Mouse (Mus musculus) hindbrain, embryonic 12.5 days (tissue): ENCODE results near the gene Atf7ip. TPM values are rescaled to one million over a fixed set of nuclear protein-coding genes. Genes with fewer than 3 reads are reported as not detected.

Experiments
- ATAC-seq: fragments of 200-750 bp; cut with Nextera tagmentation; 2 replicates; pipeline ENCODE4 v1.8.0; 2017; ENCODE audit warnings: moderate TSS enrichment; ENCODE audit not compliant: low FRiP score
- H3K27ac ChIP-seq: fragments of 300-500 bp; sonication (generic); 2 replicates; pipeline ENCODE4 v1.5.1; 2016; ENCODE audit warnings: mild to moderate bottlenecking
- H3K27me3 ChIP-seq: fragments of 300-500 bp; sonication (generic); 2 replicates; pipeline ENCODE4 v1.6.1; 2016; ENCODE audit warnings: mild to moderate bottlenecking
- H3K36me3 ChIP-seq: fragments of 300-500 bp; sonication (generic); 2 replicates; pipeline ENCODE4 v1.6.1; 2016; ENCODE audit warnings: mild to moderate bottlenecking
- H3K4me1 ChIP-seq: fragments of 300-500 bp; sonication (generic); 2 replicates; pipeline ENCODE4 v1.6.1; 2016
- H3K4me2 ChIP-seq: fragments of 300-500 bp; sonication (generic); replicated peaks from 2 replicates; pipeline ENCODE4 v1.6.1; 2016; ENCODE audit warnings: mild to moderate bottlenecking
- H3K4me3 ChIP-seq: fragments of 300-500 bp; sonication (generic); 2 replicates; pipeline ENCODE4 v1.5.1; 2016; ENCODE audit warnings: mild to moderate bottlenecking
- H3K9ac ChIP-seq: fragments of 300-500 bp; sonication (generic); 2 replicates; pipeline ENCODE4 v1.6.1; 2016; ENCODE audit warnings: mild to moderate bottlenecking, moderate library complexity
- H3K9me3 ChIP-seq: fragments of 300-500 bp; sonication (generic); replicated peaks from 2 replicates; pipeline ENCODE4 v1.6.1; 2016; ENCODE audit warnings: mild to moderate bottlenecking
- WGBS: fragments of 180-500 bp; shearing (Covaris S2); methylation state at CpG from one replicate; pipeline ENCODE4 v1.1.7; 2016; 5-methylcytosine and 5-hydroxymethylcytosine counted together
- polyA plus RNA-seq: library from polyadenylated mRNA; unstranded; fragments of >200 nt; fragmentation: Nextera tagmentation; extraction: Ambion mirVana; gene quantifications from 2 replicates; pipeline ENCODE4 v1.2.1, GENCODE M21; 2016

Gene Atf7ip
- polyA plus RNA-seq, 1 experiment from 2014 or later = 63.8 TPM

GRCm38 (mm10) chr6:136549606-136550005, 43.6 kb downstream of the Atf7ip start:
- WGBS = 87% methylated on average over 3 of the region's 3 CpGs
- no peaks in the 10 kb centered on the region for H3K36me3 ChIP-seq
- peak overlapping the region; percentile 62; the same call in 1 of the 2 replicates for H3K27ac ChIP-seq
- peaks cover 23% of the 10 kb centered on the region; the same call in 1 of the 2 replicates for H3K4me1 ChIP-seq
- no peak for ATAC-seq
- H3K9me3 ChIP-seq = no peaks in the 10 kb centered on the region
- no peak overlapping the region for H3K4me3 ChIP-seq
- H3K4me2 ChIP-seq = no peak overlapping the region
- no peaks in the 10 kb centered on the region for H3K27me3 ChIP-seq
- H3K9ac ChIP-seq = no peak overlapping the region

GRCm38 (mm10) chr6:136550596-136551304, 44.8 kb downstream of the Atf7ip start:
- Histone ChIP-seq H3K4me1 (peaks cover 21% of the 10 kb centered on the region), H3K4me2 (no peak overlapping the region), H3K27ac (peak overlapping the region; percentile 75), H3K9ac (no peak overlapping the region), H3K9me3 (no peaks in the 10 kb centered on the region), H3K36me3 (no peaks in the 10 kb centered on the region), H3K4me3 (no peak overlapping the region), H3K27me3 (no peaks in the 10 kb centered on the region)
- ATAC-seq = 0 out of 2 replicates have a peak, but pooled peaks have one; percentile 7
- 57% methylated on average over 7 of the region's 7 CpGs for WGBS

- Histone ChIP-seq H3K36me3 (no peaks in the 10 kb centered on the region), H3K9ac (no peak overlapping the region), H3K27me3 (no peaks in the 10 kb centered on the region), H3K4me3 (no peak overlapping the region), H3K27ac (0 out of 2 replicates have a peak overlapping the region, but pooled peaks have one; percentile 52), H3K9me3 (no peaks in the 10 kb centered on the region), H3K4me1 (peaks cover 19% of the 10 kb centered on the region), H3K4me2 (no peak overlapping the region)
- no peak for ATAC-seq
- 86% methylated on average over 7 of the region's 7 CpGs for WGBS
Measured at GRCm38 (mm10) chr6:136551550-136552109, 45.7 kb downstream of the Atf7ip start.

GRCm38 (mm10) chr6:136553156-136553555, 47.2 kb downstream of the Atf7ip start:
- Histone ChIP-seq H3K36me3 (no peaks in the 10 kb centered on the region), H3K9ac (no peak overlapping the region), H3K4me2 (no peak overlapping the region), H3K4me1 (peaks cover 18% of the 10 kb centered on the region), H3K27me3 (no peaks in the 10 kb centered on the region), H3K4me3 (no peak overlapping the region), H3K9me3 (no peaks in the 10 kb centered on the region), H3K27ac (peak overlapping the region; percentile 73)
- WGBS = 77% methylated on average over 5 of the region's 5 CpGs
- ATAC-seq = no peak

- 0 out of 2 replicates have a peak overlapping the region, but pooled peaks have one; percentile 13 for H3K4me2 ChIP-seq
- no peaks in the 10 kb centered on the region for H3K9me3 ChIP-seq
- peak; percentile 83 for ATAC-seq
- no peaks in the 10 kb centered on the region for H3K36me3 ChIP-seq
- H3K27ac ChIP-seq = peak overlapping the region; percentile 73
- H3K4me3 ChIP-seq = no peak overlapping the region
- no peak overlapping the region for H3K9ac ChIP-seq
- H3K27me3 ChIP-seq = no peaks in the 10 kb centered on the region
- H3K4me1 ChIP-seq = peaks cover 22% of the 10 kb centered on the region
- WGBS = 34% methylated on average over 11 of the region's 11 CpGs
Measured at GRCm38 (mm10) chr6:136553767-136554569, 48.0 kb downstream of the Atf7ip start.

GRCm38 (mm10) chr6:136554774-136555522, 49.0 kb downstream of the Atf7ip start:
- H3K4me3 ChIP-seq = no peak overlapping the region
- no peaks in the 10 kb centered on the region for H3K27me3 ChIP-seq
- H3K4me1 ChIP-seq = peaks cover 23% of the 10 kb centered on the region
- 82% methylated on average over 7 of the region's 7 CpGs for WGBS
- no peaks in the 10 kb centered on the region for H3K9me3 ChIP-seq
- no peak overlapping the region for H3K4me2 ChIP-seq
- ATAC-seq = no peak
- no peak overlapping the region for H3K9ac ChIP-seq
- peaks cover 3% of the 10 kb centered on the region for H3K36me3 ChIP-seq
- peak overlapping the region; percentile 72 for H3K27ac ChIP-seq

- Histone ChIP-seq H3K9ac (no peak overlapping the region), H3K4me1 (peaks cover 23% of the 10 kb centered on the region), H3K4me2 (no peak overlapping the region), H3K36me3 (peaks cover 9% of the 10 kb centered on the region), H3K9me3 (no peaks in the 10 kb centered on the region), H3K4me3 (no peak overlapping the region), H3K27me3 (no peaks in the 10 kb centered on the region), H3K27ac (peak overlapping the region; percentile 72)
- 59% methylated on average over 5 of the region's 5 CpGs for WGBS
- ATAC-seq = peak; percentile 17; the same call in 1 of the 2 replicates
Measured at GRCm38 (mm10) chr6:136555523-136555915, 49.6 kb downstream of the Atf7ip start.

GRCm38 (mm10) chr6:136558288-136559005, 52.5 kb downstream of the Atf7ip start:
- Histone ChIP-seq H3K27me3 (no peaks in the 10 kb centered on the region), H3K4me2 (no peak overlapping the region), H3K27ac (peak overlapping the region; percentile 30; the same call in 1 of the 2 replicates), H3K4me1 (peaks cover 18% of the 10 kb centered on the region), H3K9ac (no peak overlapping the region), H3K9me3 (no peaks in the 10 kb centered on the region), H3K4me3 (no peak overlapping the region), H3K36me3 (peaks cover 36% of the 10 kb centered on the region)
- 85% methylated on average over 8 of the region's 8 CpGs for WGBS
- 0 out of 2 replicates have a peak, but pooled peaks have one; percentile 12 for ATAC-seq

- Histone ChIP-seq H3K9ac (no peak overlapping the region), H3K4me2 (no peak overlapping the region), H3K9me3 (0 out of 2 replicates have a peak, but pooled peaks cover 11% of the 10 kb centered on the region), H3K27me3 (no peaks in the 10 kb centered on the region), H3K36me3 (peaks cover 79% of the 10 kb centered on the region), H3K27ac (no peak overlapping the region), H3K4me1 (no peaks in the 10 kb centered on the region), H3K4me3 (no peak overlapping the region)
- no peak for ATAC-seq
- WGBS = 86% methylated on average over 5 of the region's 5 CpGs
Measured at GRCm38 (mm10) chr6:136566002-136566401, 60.0 kb downstream of the Atf7ip start.

GRCm38 (mm10) chr6:136590739-136591138, 84.8 kb downstream of the Atf7ip start:
- Histone ChIP-seq H3K27me3 (no peaks in the 10 kb centered on the region), H3K9ac (no peak overlapping the region), H3K4me1 (no peaks in the 10 kb centered on the region), H3K4me3 (no peak overlapping the region), H3K27ac (no peak overlapping the region; the same call in 1 of the 2 replicates), H3K4me2 (no peak overlapping the region), H3K9me3 (no peaks in the 10 kb centered on the region), H3K36me3 (peaks cover 70% of the 10 kb centered on the region)
- 82% methylated on average over 4 of the region's 4 CpGs for WGBS
- ATAC-seq = no peak

- Histone ChIP-seq H3K4me2 (no peak overlapping the region), H3K9me3 (no peaks in the 10 kb centered on the region), H3K4me1 (no peaks in the 10 kb centered on the region), H3K36me3 (peaks cover 69% of the 10 kb centered on the region), H3K27ac (no peak overlapping the region), H3K9ac (no peak overlapping the region), H3K27me3 (no peaks in the 10 kb centered on the region), H3K4me3 (no peak overlapping the region)
- ATAC-seq = no peak
- WGBS = 93% methylated on average over 4 of the region's 4 CpGs
Measured at GRCm38 (mm10) chr6:136594541-136594940, 88.6 kb downstream of the Atf7ip start.
